Mouse (Mus musculus): ENCODE results near the gene Olfr765. TPM values are rescaled to one million over a fixed set of nuclear protein-coding genes. Genes with fewer than 3 reads are reported as not detected.

Gene Olfr765
- total and polyA plus RNA-seq, 3 experiments: not detected

DNA sequence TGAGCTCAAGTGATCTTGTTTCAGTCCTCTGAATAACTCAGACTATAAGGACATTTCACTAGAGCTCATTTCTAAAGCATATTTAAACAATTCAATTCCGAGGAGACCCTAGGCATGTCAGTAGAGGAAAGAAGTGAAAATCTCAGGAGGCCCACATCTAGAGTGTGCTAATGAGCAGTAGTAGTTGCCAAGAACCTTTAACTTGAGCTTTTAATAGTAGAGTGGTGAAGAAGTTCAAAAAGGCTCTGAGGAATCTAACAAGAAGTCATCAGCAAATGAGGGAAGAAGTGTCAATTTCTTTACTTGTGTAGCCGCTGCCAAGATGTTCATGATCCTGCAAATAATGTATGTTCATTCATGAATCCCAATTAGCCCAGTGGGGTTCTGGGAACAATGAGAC is 19.1 kb upstream of the Olfr765 start, which contains the start of gene Olfr766-ps1:
TSS of gene Olfr766-ps1 (minus strand) at position 101 of the 400 bp plus-strand sequence.
- Histone ChIP-seq H3K79me2 (replicated peaks; ENCODE audit: control insufficient read depth, extremely low read depth, insufficient read depth, poor library complexity, severe bottlenecking) (no peaks in the 10 kb centered on the region), H3K4me3 (replicated peaks in 1 of 3; ENCODE audit: low read depth in 2 of 3, low read length in 2 of 3, poor library complexity in 1 of 3) (no peak within 1 kb of the TSS), H3K27me3 (replicated peaks) (no peaks in the 10 kb centered on the region), H3K9ac (ENCODE audit: insufficient read depth, low read depth) (no peak within 1 kb of the TSS), H3K27ac (ENCODE audit: insufficient read depth, low read depth) (no peak within 1 kb of the TSS), H3K36me3 (replicated peaks in 1 of 2; ENCODE audit: control insufficient read depth in 1 of 2, insufficient read depth in 1 of 2, low read length in 1 of 2) (no peaks in the 10 kb centered on the region), H3K9me3 (replicated peaks; ENCODE audit: low read length) (no peaks in the 10 kb centered on the region), H3K4me1 (ENCODE audit: control insufficient read depth in 1 of 2, insufficient read depth in 2 of 2) (no peaks in the 10 kb centered on the region), H3K4me2 (ENCODE audit: insufficient read depth, low read depth, poor library complexity, severe bottlenecking) (no peak within 1 kb of the TSS)
- no peak for DNase-seq (ENCODE audit: extremely low read depth)
- TF ChIP-seq POLR2AphosphoS2 (IDR thresholded peaks at IDR 0.05; ENCODE audit: low read depth, low read length) (no peak), MAZ (IDR thresholded peaks at IDR 0.05; ENCODE audit: low read depth, low read length) (no peak), E2F4 (IDR thresholded peaks at IDR 0.05; ENCODE audit: insufficient replicate concordance, low read depth, low read length) (no peak), CHD2 (IDR thresholded peaks at IDR 0.05; ENCODE audit: low read length) (no peak), MXI1 (IDR thresholded peaks at IDR 0.05; ENCODE audit: low read depth, low read length) (no peak), USF2 (conservative IDR thresholded peaks at IDR 0.05; ENCODE audit: low read depth, low read length) (no peak), TBP (conservative IDR thresholded peaks at IDR 0.05; ENCODE audit: low read depth, low read length) (no peak), ZC3H11A (IDR thresholded peaks at IDR 0.05; ENCODE audit: low read depth, low read length) (no peak), ZKSCAN1 (IDR thresholded peaks at IDR 0.05; ENCODE audit: borderline replicate concordance, low read depth, low read length) (no peak), SIN3A (IDR thresholded peaks at IDR 0.05; ENCODE audit: low read length) (no peak), ELF1 (IDR thresholded peaks at IDR 0.05; ENCODE audit: low read depth, low read length) (no peak), KAT2A (IDR thresholded peaks at IDR 0.05; ENCODE audit: insufficient replicate concordance, low read length) (no peak), NELFE (IDR thresholded peaks at IDR 0.05; ENCODE audit: low read depth, low read length) (no peak), PAX5 (IDR thresholded peaks at IDR 0.05; ENCODE audit: low read length) (no peak), IRF4 (IDR thresholded peaks at IDR 0.05; ENCODE audit: low read depth, low read length) (no peak), MEF2A (IDR thresholded peaks at IDR 0.05; ENCODE audit: borderline replicate concordance, low read depth, low read length) (no peak), RAD21 (IDR thresholded peaks at IDR 0.05; ENCODE audit: low read depth, low read length) (no peak), BHLHE40 (IDR thresholded peaks at IDR 0.05; ENCODE audit: low read depth, low read length) (no peak), CHD1 (IDR thresholded peaks at IDR 0.05; ENCODE audit: low read depth, low read length) (no peak), MAFK (IDR thresholded peaks at IDR 0.05; ENCODE audit: insufficient replicate concordance, low read length) (no peak)
- in situ Hi-C loops (cut with MboI; ENCODE audit: low pct_ligation_motif_present, low pct_unique_long_range_greater_than_20kb, low sequenced_read_pairs) (no loop called here), dilution Hi-C loops (cut with MboI; ENCODE audit: extremely low pct_ligation_motif_present, extremely low pct_unique_long_range_greater_than_20kb, low sequenced_read_pairs) (no loop called here)

DNA sequence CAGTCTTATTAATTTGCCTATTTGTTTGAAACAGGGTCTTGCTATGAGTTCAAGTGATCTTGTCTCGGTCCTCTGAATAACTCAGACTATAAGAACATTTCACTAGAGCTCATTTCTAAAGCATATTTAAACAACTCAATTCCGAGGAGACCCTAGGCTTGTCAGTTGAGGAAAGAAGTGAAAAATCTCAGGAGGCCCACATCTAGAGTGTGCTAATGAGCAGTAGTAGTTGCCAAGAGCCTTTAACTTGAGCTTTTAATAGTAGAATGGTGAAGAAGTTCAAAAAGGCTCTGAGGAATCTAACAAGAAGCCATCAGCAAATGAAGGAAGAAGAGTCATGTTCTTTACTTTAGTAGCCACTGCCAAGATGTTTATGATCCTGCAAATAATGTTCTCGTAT is 10.0 kb downstream of the Olfr765 start, which contains the start of gene Olfr764-ps1:
TSS of gene Olfr764-ps1 (minus strand) at position 101 of the 400 bp plus-strand sequence.
- no peaks in the 10 kb centered on the region for H3K36me3 ChIP-seq (replicated peaks in 1 of 2; ENCODE audit: control insufficient read depth in 1 of 2, insufficient read depth in 1 of 2, low read length in 1 of 2)
- in situ Hi-C loops (cut with MboI; ENCODE audit: low pct_ligation_motif_present, low pct_unique_long_range_greater_than_20kb, low sequenced_read_pairs): no loop called here
- dilution Hi-C loops (cut with MboI; ENCODE audit: extremely low pct_ligation_motif_present, extremely low pct_unique_long_range_greater_than_20kb, low sequenced_read_pairs): no loop called here
- no peak for DNase-seq (ENCODE audit: extremely low read depth)
- no peaks in the 10 kb centered on the region for H3K79me2 ChIP-seq (replicated peaks; ENCODE audit: control insufficient read depth, extremely low read depth, insufficient read depth, poor library complexity, severe bottlenecking)
- H3K4me1 ChIP-seq (ENCODE audit: control insufficient read depth in 1 of 2, insufficient read depth in 2 of 2): no peaks in the 10 kb centered on the region
- no peak within 1 kb of the TSS for H3K9ac ChIP-seq (ENCODE audit: insufficient read depth, low read depth)
- no peaks in the 10 kb centered on the region for H3K27me3 ChIP-seq (replicated peaks)
- H3K9me3 ChIP-seq (replicated peaks; ENCODE audit: low read length): no peaks in the 10 kb centered on the region
- H3K27ac ChIP-seq (ENCODE audit: insufficient read depth, low read depth): no peak within 1 kb of the TSS
- no peak within 1 kb of the TSS for H3K4me2 ChIP-seq (ENCODE audit: insufficient read depth, low read depth, poor library complexity, severe bottlenecking)
- no peak for TF ChIP-seq USF1 (IDR thresholded peaks at IDR 0.05; ENCODE audit: low read depth, low read length)
- no peak for TF ChIP-seq MAX (IDR thresholded peaks at IDR 0.05; ENCODE audit: low read length)
- no peak for TF ChIP-seq CHD2 (IDR thresholded peaks at IDR 0.05; ENCODE audit: low read length)
- no peak for TF ChIP-seq TCF12 (IDR thresholded peaks at IDR 0.05; ENCODE audit: low read depth, low read length)
- TF ChIP-seq NELFE (IDR thresholded peaks at IDR 0.05; ENCODE audit: low read depth, low read length): no peak
- no peak for TF ChIP-seq RAD21 (IDR thresholded peaks at IDR 0.05; ENCODE audit: low read depth, low read length)
- no peak for TF ChIP-seq PAX5 (IDR thresholded peaks at IDR 0.05; ENCODE audit: low read length)
- no peak for TF ChIP-seq UBTF (IDR thresholded peaks at IDR 0.05; ENCODE audit: low read depth, low read length)
- TF ChIP-seq ETS1 (conservative IDR thresholded peaks at IDR 0.05; ENCODE audit: low read depth, low read length): no peak
- no peak for TF ChIP-seq CTCF (conservative IDR thresholded peaks at IDR 0.05 in 1 of 2, IDR thresholded peaks at IDR 0.05 in 1 of 2; ENCODE audit: low read depth in 2 of 2, low read length in 2 of 2)
- no peak for TF ChIP-seq POLR2AphosphoS2 (IDR thresholded peaks at IDR 0.05; ENCODE audit: low read depth, low read length)
- no peak for TF ChIP-seq E2F4 (IDR thresholded peaks at IDR 0.05; ENCODE audit: insufficient replicate concordance, low read depth, low read length)
- TF ChIP-seq MXI1 (IDR thresholded peaks at IDR 0.05; ENCODE audit: low read depth, low read length): no peak
- TF ChIP-seq MEF2A (IDR thresholded peaks at IDR 0.05; ENCODE audit: borderline replicate concordance, low read depth, low read length): no peak
- no peak for TF ChIP-seq IRF4 (IDR thresholded peaks at IDR 0.05; ENCODE audit: low read depth, low read length)
- TF ChIP-seq ZKSCAN1 (IDR thresholded peaks at IDR 0.05; ENCODE audit: borderline replicate concordance, low read depth, low read length): no peak
- TF ChIP-seq ELF1 (IDR thresholded peaks at IDR 0.05; ENCODE audit: low read depth, low read length): no peak
- TF ChIP-seq BHLHE40 (IDR thresholded peaks at IDR 0.05; ENCODE audit: low read depth, low read length): no peak
- no peak for TF ChIP-seq CHD1 (IDR thresholded peaks at IDR 0.05; ENCODE audit: low read depth, low read length)
- no peak for TF ChIP-seq JUN (IDR thresholded peaks at IDR 0.05; ENCODE audit: insufficient read depth, low read depth, low read length)
- H3K4me3 ChIP-seq (replicated peaks in 1 of 3; ENCODE audit: low read depth in 2 of 3, low read length in 2 of 3, poor library complexity in 1 of 3): no peak within 1 kb of the TSS
